Mouse (Mus musculus) adrenal gland, adult 2 months (tissue): ENCODE results near the gene Gpr142. TPM values are rescaled to one million over a fixed set of nuclear protein-coding genes. Genes with fewer than 3 reads are reported as not detected.

Source experiments
- DNase-seq: peaks from one replicate; pipeline ENCODE4 v3.0.0; 2021
- long read RNA-seq: library from polyadenylated mRNA; stranded (forward); transcript quantifications from one replicate; pipeline ENCODE4 v2.0.0, GENCODE M21; 2021
- polyA plus RNA-seq: library from polyadenylated mRNA; depleted of rRNA; stranded (reverse); fragments of >200 nt; gene quantifications from 2 replicates; pipeline ENCODE4 v1.2.3, GENCODE M21; 2012; rRNA removed
- total RNA-seq, 2 experiments: library from RNA; stranded (reverse); gene quantifications; 2 replicates each; pipeline ENCODE4 v1.2.3; 2021

The Gpr142 gene
- total RNA-seq: not detected
- polyA plus RNA-seq: not detected in 2 replicates
- long read RNA-seq: 0 reads

DNA sequence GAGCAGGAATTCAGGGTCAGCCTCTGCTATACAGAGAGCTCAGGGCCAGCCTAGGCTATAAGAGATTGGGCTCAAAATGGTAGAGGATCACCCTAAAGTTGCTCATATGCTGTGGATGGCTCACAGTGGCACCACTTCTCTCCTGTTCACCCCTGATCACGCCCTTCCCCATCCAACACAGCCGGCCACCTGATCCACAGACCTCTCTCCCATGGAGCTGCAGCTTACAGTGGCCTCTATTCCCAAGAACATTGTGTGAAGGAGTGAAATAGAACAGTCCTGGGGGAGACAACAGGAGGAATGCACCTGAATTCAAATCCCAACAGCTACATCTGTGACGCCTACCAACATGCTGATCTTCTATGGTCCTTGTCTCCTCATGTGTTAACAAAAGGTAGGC, at the start of gene Gpr142:
Gpr142 (plus strand) TSS at position 301 of the 400 bp plus-strand sequence.
- no peak for DNase-seq

DNA sequence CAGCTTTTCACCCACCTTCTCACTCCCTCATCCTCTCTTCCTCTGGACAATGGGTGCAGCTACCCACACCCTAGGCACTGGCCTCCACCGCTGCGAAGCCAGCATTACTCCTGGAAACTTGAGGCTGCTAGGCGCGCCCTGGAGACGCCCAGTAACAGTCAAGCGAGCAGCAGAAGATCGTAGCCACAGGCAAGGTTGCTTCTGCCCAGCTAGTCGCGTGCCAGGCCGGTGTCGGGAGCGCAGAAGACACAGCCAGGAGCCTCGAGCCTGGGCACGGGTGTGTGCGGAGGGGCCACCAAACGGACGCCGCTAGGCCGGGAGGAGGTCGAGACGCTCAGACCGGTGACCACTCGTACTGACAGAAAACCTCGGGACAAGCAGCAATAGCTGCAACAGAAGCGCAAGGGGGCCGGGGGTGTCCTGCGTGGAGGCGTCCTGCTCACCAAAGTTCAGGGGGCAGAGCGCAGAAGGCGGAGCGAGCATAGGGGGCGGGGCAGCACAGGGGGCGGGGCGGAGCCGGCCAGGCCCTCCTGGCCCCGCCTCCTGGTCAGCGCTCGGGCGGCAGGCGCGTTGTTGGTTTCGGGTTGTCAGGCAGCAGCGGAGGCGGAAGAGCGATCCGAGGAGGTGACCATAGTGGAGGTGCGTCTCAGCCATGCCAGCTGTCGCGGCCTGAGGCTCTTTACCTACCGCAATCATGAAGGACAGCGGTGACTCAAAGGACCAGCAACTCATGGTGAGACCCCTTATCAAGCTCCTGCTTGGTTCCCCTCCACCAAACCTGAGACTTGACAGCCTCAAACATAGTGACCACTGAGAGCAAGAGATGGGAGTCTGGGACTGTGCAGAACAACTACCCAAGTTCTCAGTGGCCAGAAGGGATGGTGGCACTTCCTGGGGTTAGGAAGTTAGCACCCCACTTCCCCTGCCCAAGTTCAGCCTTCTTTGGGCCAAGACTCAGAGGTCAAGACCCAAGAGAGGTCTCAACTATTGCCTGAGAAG, 33.6 kb upstream of the Gpr142 start, which contains the start of gene Kif19a:
Kif19a (plus strand) TSS at position 569 of the 999 bp plus-strand sequence.
- peak; percentile 79 for DNase-seq

DNA sequence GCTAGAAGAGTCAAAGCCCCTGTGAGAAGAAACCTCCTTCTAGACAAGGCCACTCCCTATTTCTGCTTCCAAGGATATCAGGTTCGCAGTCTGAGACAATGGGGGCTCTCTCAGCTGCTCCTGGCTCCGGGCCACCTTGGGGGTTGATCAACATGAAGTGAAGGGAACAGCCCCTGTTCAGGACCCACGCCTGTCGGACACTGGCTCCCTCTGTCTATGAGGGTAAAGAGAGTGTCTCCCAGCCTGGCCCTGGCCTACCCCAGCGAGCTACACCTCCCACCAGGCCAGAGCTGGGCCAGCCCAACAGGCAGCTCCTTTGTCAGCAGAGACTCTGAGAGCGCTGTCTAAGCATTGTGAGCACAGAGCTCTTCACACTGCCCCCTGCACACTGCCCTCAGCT, 28.8 kb upstream of the Gpr142 start:
- no peak for DNase-seq

DNA sequence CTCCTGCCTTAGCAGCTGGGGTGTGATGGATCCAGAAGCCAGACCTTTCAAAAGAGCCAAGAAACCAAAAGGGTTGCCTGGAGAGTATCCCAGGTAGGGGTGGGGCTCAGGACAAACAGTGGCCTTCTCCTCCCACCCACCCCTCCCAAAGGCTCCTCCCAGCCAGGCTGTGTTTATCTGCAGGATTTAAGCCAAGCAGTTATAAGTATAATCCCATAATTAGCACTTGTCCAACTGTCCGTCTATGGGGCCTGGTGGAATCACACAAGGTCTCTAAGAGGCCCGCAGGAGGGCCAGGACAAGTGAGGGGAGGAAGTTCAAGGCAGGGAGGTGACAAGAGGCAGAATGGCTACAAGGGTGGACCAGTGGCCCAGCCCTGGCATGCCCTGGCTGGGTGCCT, 26.8 kb upstream of the Gpr142 start:
- no peak for DNase-seq

DNA sequence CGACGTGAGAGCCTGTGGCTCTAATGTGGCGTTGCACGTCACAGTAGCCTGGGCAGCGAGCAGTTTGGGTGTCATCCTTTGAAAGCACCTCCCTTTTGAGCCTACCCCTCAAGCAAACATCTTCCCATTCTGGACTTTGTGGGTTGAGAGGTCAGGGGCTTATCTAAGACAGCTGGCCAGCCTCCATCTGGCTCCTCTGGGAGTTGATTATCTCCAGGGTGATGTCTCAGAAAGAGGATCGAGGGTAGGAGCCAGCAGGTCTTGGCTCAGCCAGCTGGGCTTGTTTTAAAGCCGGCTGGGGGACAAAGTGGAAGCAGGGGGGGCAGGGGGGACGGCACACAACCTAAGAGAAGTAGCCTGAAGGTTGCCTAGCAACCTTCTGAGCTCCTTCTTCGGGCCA, 18.6 kb upstream of the Gpr142 start:
- DNase-seq: no peak

DNA sequence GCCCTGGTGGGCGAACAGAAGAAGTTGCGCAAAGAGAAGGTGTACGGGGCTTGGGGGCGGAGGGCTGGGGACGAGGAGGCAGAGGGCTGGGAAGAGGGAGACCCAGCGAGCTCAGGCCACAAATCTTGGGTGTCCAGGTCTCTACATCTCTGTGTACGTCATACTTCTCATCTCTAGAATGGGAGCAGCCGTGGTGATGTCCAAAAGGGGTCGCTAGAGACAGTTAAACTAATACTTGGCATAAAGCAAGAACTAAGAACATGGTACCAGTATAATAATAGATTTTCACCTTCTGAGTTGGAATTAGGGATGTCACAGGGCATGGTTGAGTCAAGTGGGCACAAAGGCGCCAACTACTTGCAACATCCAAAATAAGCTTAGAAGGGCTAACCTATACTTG, 12.8 kb upstream of the Gpr142 start:
- no peak for DNase-seq

DNA sequence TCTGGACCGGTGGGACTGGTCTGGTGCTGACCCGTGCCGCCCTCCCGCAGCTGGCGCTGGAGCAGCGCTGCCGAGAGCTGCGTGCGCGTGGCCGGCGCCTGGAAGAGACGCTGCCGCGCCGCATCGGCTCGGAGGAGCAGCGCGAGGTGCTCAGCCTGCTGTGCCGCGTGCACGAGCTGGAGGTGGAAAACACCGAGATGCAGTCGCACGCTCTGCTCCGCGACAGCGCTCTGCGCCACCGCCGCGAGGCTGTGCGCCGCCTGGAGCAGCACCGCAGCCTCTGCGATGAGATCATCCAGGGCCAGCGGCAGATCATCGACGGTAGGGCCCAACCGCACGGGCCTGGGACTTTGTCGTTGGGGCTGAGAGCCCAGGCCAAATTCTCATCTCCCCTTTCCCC, 12.4 kb upstream of the Gpr142 start:
- DNase-seq: peak; percentile 28

DNA sequence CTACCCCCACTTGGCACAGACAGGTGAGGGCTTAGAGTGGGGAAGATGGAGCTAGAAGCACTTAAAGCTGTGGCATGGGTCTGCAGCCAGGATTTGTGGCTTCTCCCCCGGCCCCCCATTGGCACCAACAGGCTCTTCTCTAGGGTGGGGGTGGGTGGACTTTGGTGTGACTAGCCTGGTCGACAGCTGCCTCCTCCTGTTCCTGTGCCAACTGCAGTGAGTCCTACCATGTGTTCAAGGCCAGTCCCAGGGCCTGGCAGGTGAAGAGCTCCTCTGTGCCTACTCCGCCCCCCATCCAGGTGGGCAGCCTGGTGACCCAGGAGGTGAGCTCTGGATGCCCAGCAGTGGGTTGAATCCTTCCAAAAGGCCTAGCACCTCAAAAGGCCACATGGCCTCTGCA, 11.1 kb upstream of the Gpr142 start:
- no peak for DNase-seq

DNA sequence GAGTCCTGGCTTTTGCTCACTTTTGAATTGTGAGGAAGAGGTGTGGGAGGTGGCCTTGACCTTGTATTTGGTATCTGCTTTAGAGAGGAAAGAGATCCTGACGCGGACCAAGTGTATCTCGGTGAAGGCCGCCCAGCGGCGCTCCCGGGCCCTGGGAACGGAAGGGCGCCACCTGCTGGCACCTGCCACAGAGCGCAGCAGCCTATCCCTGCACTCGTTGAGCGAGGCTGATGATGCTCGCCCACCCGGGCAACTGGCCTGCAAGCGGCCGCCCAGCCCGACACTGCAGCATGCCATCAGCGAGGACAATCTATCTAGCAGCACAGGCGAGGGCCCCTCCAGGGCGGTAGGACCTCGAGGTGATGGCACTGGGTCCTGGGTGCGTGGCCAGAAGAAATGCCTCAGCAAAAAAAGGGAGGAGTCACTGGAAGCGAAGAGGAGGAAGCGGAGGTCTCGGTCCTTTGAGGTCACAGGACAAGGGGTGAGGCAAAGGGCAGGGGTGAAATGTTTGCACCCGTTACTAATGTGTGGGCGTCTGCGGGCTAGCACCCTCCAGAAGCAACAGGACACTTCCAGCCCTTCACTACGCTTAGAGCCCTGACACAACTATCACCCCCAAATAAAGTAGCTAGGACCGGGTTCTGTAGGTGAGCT, 9.5 kb upstream of the Gpr142 start:
- peak; percentile 84 for DNase-seq

DNA sequence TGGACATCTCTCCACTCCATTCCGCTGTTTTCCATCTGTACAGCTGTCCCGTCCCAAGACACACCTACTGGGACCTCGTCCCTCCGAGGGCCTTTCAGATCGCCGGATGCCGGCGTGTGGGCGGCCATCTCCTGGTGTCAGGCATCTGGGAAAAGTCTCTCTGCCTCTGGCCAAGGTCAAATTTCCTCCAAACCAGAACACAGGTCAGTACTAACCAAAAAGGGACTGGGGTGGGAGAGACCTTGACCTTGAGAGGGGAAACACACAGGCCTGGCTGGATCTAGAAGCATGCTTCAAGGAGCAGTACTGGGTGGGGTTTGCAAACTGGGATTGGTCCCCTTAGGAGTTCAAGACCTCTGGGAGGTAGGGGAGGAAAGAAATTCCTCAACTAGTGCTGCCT, 9.0 kb upstream of the Gpr142 start:
- DNase-seq: peak; percentile 10

DNA sequence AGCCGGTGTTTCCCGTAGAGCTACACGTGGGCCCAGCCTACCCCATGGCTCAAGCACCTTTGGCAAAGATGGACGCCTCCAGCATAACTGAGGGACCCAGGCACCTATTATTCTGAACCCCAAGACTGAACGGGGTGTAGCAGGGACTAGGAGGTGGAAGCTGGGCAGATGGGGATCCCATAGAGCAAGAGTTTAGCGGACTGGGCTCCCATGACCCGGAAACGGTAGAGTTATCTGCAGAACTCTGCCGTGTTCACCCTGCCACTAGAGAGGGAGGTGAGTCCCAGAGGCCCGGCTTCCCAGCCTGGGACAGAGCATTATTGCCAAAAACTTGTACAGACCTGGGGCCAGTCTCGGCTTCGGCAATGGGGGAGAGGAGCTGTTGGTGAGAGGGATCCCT, 8.6 kb upstream of the Gpr142 start:
- no peak for DNase-seq

DNA sequence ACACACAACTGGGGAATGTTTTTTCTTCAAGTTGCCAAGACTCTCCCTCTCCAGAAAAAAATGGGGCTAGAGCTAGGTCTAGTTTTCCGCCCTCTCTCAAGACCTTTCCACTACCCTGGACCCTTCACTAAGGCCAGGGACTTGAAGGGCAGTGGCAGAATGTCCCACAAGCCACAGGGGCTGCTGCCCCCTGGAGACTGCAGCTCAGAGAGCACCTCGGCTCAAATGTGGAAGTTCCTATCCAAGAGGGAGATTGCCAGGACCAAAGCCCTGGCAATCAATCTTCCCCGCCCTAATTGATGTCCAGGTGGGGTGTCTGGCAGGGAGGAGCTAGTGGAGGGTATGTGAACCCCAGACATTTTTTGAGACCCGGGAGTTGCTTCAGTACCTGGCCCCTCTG, 7.9 kb upstream of the Gpr142 start:
- no peak for DNase-seq

DNA sequence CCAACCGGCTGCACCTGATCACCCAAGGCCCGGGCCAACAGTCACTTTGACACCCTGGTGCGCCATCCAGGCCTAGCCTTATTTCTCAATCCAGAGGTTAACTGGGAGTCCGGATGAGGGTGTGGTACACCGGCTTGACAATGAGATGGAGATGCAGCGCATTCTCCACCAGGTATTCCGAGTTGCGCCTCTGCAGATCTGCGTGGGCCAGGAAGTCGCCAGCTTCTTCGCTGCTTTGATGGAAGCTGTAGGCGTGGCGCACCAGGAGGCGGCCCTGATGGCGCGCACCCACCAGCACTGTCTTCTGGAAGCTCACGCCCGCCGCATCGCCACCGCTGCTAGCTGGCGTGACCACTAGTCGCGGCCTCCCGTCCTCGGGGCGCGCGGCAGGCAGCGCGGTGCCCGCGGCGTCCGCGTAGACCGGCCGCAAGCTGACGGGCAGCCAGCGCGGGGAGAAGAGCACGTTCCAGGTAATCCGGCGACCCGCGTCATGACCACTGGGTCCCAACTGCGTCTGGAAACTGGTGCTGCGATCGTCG, 7.3 kb upstream of the Gpr142 start:
- peak; percentile 8 for DNase-seq

DNA sequence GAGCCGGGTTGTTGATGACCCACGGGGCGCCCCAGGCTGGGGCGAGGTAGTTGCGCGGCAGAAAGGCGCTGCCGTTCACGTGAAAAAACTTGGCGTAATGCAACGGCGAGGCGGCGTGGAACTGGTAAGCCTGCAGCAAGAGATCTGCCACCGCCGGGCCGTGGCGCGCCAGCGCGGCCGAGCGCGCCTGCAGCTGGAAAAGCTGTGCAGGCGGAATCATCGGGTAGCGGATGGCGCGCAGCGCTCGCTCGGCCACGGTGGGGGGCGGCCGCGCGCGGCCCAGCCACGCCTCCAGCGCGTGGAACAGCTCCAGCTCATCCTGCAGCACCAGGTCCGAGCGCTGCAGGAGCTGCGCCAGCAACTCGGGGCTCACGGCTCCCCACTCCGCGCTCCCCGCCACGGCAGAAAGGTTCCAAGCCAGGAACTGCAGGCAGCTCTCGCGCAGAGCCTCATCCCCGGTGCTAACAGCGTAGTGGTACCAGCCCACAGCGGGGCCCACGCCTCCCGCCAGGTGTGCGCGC, 6.8 kb upstream of the Gpr142 start:
- DNase-seq: no peak

DNA sequence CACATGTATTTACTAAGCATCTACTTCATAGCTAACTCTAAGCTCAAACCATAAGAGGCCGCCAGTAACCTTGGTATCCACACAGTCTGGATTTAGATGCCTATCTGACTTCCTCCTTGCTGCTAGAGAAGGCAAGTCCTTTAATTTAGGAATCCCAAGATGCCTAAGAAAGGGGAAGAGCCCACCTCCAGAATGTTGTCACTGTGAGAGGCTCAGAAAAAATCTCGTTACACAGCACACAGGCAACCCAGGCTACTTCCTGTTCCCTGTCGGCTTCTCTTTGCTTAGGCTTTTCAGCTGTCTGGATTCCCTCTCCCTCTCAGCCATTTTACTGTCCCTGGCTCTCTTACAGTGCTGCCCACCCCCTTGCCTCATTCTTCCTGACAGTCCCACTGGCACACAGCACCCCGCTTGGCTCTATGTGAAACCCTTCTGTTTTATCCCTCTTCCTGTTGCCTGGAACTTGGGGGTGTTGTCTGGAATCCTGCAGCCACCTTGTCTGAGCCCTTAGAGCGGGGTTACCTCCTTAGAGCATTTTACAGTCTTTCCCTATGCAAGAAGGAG, 5.7 kb upstream of the Gpr142 start:
- DNase-seq: no peak

DNA sequence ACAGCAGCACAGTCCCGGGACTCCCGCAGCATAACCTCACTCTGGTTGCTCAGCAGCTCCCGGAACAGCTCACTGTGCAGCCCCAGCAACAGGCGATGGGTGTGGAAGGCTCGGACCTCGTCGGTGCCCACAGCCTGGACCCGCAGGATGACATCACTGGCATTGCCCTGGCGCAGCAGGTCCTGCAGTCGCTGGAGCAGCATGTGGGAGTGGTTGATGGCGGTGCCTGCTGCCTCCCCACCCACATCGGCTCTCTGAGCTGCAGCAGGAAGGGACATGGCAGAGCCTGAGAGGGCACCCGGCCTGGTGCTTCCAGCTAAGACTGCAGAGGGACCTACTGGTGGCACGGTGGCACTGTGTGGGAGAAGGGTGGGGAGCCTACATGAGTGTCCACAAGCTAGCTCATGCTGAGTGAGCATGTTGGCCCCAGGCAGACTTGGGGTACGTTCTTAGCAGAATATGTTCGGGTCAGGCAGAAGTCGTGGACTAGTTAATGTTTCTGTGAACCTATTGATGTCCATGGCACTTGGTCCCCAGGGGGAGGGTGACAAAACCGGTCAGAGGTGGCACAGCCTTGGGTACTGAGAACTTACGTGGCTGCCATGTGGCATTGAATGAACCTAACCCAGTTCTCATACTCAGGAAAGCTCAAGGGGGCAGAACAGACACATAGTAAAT, 4.7 kb upstream of the Gpr142 start:
- DNase-seq: no peak

DNA sequence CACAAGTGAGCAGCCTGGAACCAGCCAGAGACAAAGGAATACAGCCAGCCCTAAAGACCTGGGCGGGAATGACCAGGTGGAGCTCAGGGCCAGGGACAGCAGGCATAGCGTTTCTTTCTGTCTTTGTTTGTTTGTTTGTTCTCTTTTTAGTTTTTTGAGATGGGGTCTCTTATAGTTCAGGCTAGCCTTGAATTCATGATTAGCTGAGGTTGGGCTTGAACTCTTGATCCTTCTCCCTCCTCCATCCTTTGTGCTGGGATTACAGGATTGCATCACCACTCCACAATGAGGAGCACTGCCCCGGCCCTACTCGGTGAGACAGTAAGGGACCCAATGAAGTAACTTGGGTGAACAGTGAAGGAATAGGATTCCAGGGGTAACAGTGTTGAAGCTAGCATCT, 4.0 kb upstream of the Gpr142 start:
- no peak for DNase-seq

DNA sequence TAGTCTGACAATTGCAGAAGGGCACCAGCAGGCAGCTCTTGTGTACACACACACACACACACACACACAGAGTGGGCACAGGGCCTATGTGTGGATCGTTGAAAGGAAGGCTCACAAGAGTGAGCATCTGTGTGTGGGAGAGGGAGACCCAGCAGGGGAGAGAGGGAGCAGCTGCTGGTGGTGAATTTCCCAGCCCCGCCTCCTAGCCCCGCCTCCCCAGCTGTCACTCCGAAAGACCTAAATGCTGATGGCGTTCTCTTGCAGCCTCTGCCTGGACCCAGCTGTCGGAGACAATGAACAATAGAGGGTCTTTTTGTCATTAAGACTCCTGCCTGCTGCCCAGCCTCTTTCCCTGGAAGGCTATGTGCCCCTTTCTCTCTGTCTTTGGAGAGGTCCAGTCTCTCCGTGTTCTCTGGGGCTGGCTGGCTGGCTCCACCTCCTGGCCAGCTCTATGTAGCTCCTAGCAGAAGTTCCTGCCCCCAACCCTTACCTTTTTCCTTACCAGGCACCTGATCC, 3.4 kb upstream of the Gpr142 start:
- peak; percentile 40 for DNase-seq

DNA sequence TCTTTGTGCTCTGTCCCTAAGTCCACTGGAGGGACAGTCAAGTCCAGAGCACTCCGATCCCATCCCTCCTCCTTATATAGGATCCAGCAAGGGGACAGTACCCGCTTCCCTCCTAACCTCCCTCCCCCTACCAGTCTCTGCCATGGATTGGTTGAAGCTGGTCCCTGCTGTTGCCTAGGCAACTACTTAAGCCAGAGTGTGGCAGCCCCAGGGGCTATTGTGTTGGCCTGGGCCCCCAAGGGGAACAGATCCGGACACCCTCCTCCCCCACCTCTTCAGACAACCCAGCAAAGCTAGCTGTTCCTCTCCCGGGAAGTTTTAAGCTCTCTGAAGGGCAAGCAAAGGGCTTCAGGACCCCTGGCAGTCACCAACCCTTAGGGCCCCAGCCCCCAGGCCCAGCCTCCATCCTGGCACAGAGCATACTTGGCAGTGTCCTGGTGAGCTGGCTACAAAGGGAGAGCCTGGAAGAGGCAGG, 2.8 kb upstream of the Gpr142 start, which contains the start of gene Btbd17:
Btbd17 (minus strand) TSS at position 98 of the 475 bp plus-strand sequence.
- DNase-seq: no peak

DNA sequence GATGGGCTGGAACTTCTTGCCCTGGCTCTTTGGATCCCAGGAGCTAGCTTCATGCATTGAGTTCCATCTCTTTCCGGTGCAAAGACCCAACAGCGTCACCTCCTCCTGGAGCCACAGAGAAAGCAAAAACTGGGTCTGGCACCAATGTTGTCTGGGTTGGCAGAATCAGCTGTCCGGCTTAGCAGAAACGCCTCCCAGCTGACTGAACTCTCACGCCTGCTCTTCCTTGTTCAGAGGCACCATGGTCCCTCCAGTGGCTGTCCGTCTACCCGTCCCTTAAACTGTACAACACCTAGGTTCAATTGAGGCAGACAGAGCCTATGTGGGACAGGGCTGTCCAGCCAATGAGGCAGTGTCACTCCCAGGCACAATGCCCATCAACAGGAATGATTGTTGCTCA, 1.5 kb upstream of the Gpr142 start:
- no peak for DNase-seq

DNA sequence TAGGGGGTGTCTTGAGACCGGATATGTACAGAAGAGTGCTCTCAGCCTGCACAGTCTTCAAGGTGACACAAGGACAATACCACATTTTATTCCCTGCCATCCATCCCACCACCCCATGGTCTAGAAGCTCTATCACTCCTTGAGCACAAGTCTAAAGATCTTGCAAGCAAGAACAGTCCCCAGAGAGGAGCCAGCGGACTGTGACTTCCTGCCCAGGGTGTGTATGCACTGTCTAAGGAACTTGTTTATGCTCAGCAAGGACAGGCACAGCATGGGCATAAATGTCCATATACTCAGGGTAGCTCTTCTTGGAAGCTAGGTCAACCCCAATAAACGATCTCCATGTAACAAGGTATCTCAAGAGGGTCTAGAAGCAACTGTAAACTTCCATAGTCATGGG, 743 bp upstream of the Gpr142 start:
- DNase-seq: no peak
